Mouse (Mus musculus) heart, embryonic 15.5 days (tissue): ENCODE measurements around the gene Slc25a16. TPM values are rescaled to one million over a fixed set of nuclear protein-coding genes. Genes with fewer than 3 reads are reported as not detected.
"Not testable (repeated sequence)": the region's sequence is repeated elsewhere in the genome, so short reads cannot be mapped to it uniquely, and the experiment has no call there.

Experiments
- ATAC-seq: fragments of 200-750 bp; cut with Nextera tagmentation; replicated peaks from 2 replicates; pipeline ENCODE4 v1.8.0; 2017; ENCODE audit warnings: low read depth, moderate TSS enrichment; ENCODE audit not compliant: insufficient number of reproducible peaks, insufficient read depth, low FRiP score
- H3K27ac ChIP-seq: fragments of 300-500 bp; sonication (generic); 2 replicates; pipeline ENCODE4 v1.5.1; 2015; ENCODE audit warnings: mild to moderate bottlenecking, inconsistent platforms
- H3K27me3 ChIP-seq: fragments of 300-500 bp; sonication (generic); 2 replicates; pipeline ENCODE4 v1.6.1; 2015; ENCODE audit warnings: inconsistent platforms
- H3K36me3 ChIP-seq: fragments of 300-500 bp; sonication (generic); 2 replicates; pipeline ENCODE4 v1.6.1; 2015; ENCODE audit warnings: mild to moderate bottlenecking, inconsistent platforms
- H3K4me1 ChIP-seq: fragments of 300-500 bp; sonication (generic); replicated peaks from 2 replicates; pipeline ENCODE4 v1.6.1; 2015; ENCODE audit warnings: inconsistent platforms
- H3K4me2 ChIP-seq: fragments of 300-500 bp; sonication (generic); 2 replicates; pipeline ENCODE4 v1.6.1; 2015; ENCODE audit warnings: inconsistent platforms, mild to moderate bottlenecking, moderate library complexity
- H3K4me3 ChIP-seq: fragments of 300-500 bp; sonication (generic); 2 replicates; pipeline ENCODE4 v1.5.1; 2015; ENCODE audit warnings: mild to moderate bottlenecking, inconsistent platforms
- H3K9ac ChIP-seq: fragments of 300-500 bp; sonication (generic); 2 replicates; pipeline ENCODE4 v1.6.1; 2015; ENCODE audit warnings: mild to moderate bottlenecking, inconsistent platforms
- H3K9me3 ChIP-seq: fragments of 300-500 bp; sonication (generic); replicated peaks from 2 replicates; pipeline ENCODE4 v1.6.1; 2016; ENCODE audit warnings: inconsistent platforms
- WGBS: fragments of 180-500 bp; shearing (Covaris S2); methylation state at CpG from one replicate; pipeline ENCODE4 v1.1.7; 2015; ENCODE audit warnings: mixed read lengths; 5-methylcytosine and 5-hydroxymethylcytosine counted together
- polyA plus RNA-seq: library from polyadenylated mRNA; unstranded; fragments of >200 nt; fragmentation: Nextera tagmentation; extraction: Ambion mirVana; gene quantifications from 2 replicates; pipeline ENCODE4 v1.2.1, GENCODE M21; 2015

Gene Slc25a16
- polyA plus RNA-seq, 1 experiment from 2014 or later, result 12.0 TPM

- WGBS, result 81% methylated on average over 7 of the region's 7 CpGs
- no peak for ATAC-seq
These were observed 14.1 kb upstream of the Slc25a16 start for GRCm38 (mm10) chr10:62906336-62906735.

GRCm38 (mm10) chr10:62908896-62909295 is 11.5 kb upstream of the Slc25a16 start, which contains the start of gene Tet1:
Gene Tet1, minus strand, starts transcription at chr10:62908996.
- H3K9ac ChIP-seq, H3K4me1 ChIP-seq, H3K27ac ChIP-seq, H3K9me3 ChIP-seq, H3K36me3 ChIP-seq, H3K27me3 ChIP-seq, H3K4me3 ChIP-seq, H3K4me2 ChIP-seq, ATAC-seq: not testable (repeated sequence)
- WGBS, result no CpG with 5 or more reads among the region's 1 CpGs

More at GRCm38 (mm10) chr10:62906336-62906735, 14.1 kb upstream of the Slc25a16 start:
- Histone ChIP-seq H3K9me3 (no peaks in the 10 kb centered on the region), H3K4me2 (no peak overlapping the region), H3K4me3 (no peak overlapping the region), H3K27me3 (no peaks in the 10 kb centered on the region), H3K27ac (no peak overlapping the region), H3K4me1 (no peaks in the 10 kb centered on the region), H3K36me3 (no peaks in the 10 kb centered on the region), H3K9ac (no peak overlapping the region)

GRCm38 (mm10) chr10:62911120-62911519 is 9.3 kb upstream of the Slc25a16 start:
- H3K4me2 ChIP-seq, result no peak overlapping the region
- 69% methylated on average over 2 of the region's 2 CpGs for WGBS
- H3K36me3 ChIP-seq, result no peaks in the 10 kb centered on the region
- no peaks in the 10 kb centered on the region for H3K9me3 ChIP-seq
- H3K4me3 ChIP-seq, result no peak overlapping the region
- no peak overlapping the region for H3K9ac ChIP-seq
- no peaks in the 10 kb centered on the region for H3K4me1 ChIP-seq
- no peak for ATAC-seq
- no peaks in the 10 kb centered on the region for H3K27me3 ChIP-seq
- no peak overlapping the region for H3K27ac ChIP-seq

GRCm38 (mm10) chr10:62918985-62919384 is 1.4 kb upstream of the Slc25a16 start:
- no peak overlapping the region for H3K4me3 ChIP-seq
- H3K4me2 ChIP-seq, result no peak overlapping the region
- no peak overlapping the region for H3K27ac ChIP-seq
- ATAC-seq, result no peak
- 62% methylated on average over 3 of the region's 3 CpGs for WGBS
- H3K4me1 ChIP-seq, result peaks cover 16% of the 10 kb centered on the region
- H3K27me3 ChIP-seq, result no peaks in the 10 kb centered on the region
- H3K36me3 ChIP-seq, result no peaks in the 10 kb centered on the region
- no peaks in the 10 kb centered on the region for H3K9me3 ChIP-seq
- no peak overlapping the region for H3K9ac ChIP-seq

- WGBS, result under 1% methylated on average over 29 of the region's 29 CpGs
These were observed 328 bp downstream of the Slc25a16 start for GRCm38 (mm10) chr10:62920766-62921156.

GRCm38 (mm10) chr10:62924096-62924635 is 3.7 kb downstream of the Slc25a16 start:
- H3K9me3 ChIP-seq, result no peaks in the 10 kb centered on the region
- no peak overlapping the region for H3K4me3 ChIP-seq
- no peaks in the 10 kb centered on the region for H3K27me3 ChIP-seq
- peaks cover 16% of the 10 kb centered on the region for H3K4me1 ChIP-seq
- H3K4me2 ChIP-seq, result no peak overlapping the region
- H3K36me3 ChIP-seq, result peaks cover 11% of the 10 kb centered on the region
- 91% methylated on average over 4 of the region's 4 CpGs for WGBS
- H3K27ac ChIP-seq, result no peak overlapping the region
- H3K9ac ChIP-seq, result no peak overlapping the region
- ATAC-seq, result no peak

More at GRCm38 (mm10) chr10:62920766-62921156, 328 bp downstream of the Slc25a16 start:
- Histone ChIP-seq H3K27ac (peak overlapping the region; percentile 91), H3K4me1 (peaks cover 16% of the 10 kb centered on the region), H3K27me3 (no peaks in the 10 kb centered on the region), H3K9ac (peak overlapping the region; percentile 94), H3K4me2 (peak overlapping the region; percentile 91), H3K9me3 (no peaks in the 10 kb centered on the region), H3K4me3 (peak overlapping the region; percentile 90), H3K36me3 (no peaks in the 10 kb centered on the region)
- ATAC-seq, result peak; percentile 63

GRCm38 (mm10) chr10:62932381-62932780 is 11.9 kb downstream of the Slc25a16 start:
- peaks cover 34% of the 10 kb centered on the region for H3K36me3 ChIP-seq
- H3K9ac ChIP-seq, result no peak overlapping the region
- no peaks in the 10 kb centered on the region for H3K4me1 ChIP-seq
- H3K27ac ChIP-seq, result no peak overlapping the region
- no peak overlapping the region for H3K4me2 ChIP-seq
- no peaks in the 10 kb centered on the region for H3K27me3 ChIP-seq
- H3K4me3 ChIP-seq, result no peak overlapping the region
- H3K9me3 ChIP-seq, result no peaks in the 10 kb centered on the region
- no peak for ATAC-seq
- WGBS, result 89% methylated on average over 1 of the region's 1 CpGs

- Histone ChIP-seq H3K4me3 (no peak overlapping the region), H3K9ac (no peak overlapping the region), H3K27ac (no peak overlapping the region), H3K4me2 (no peak overlapping the region), H3K27me3 (no peaks in the 10 kb centered on the region), H3K4me1 (peaks cover 4% of the 10 kb centered on the region; the same call in 1 of the 2 replicates), H3K9me3 (no peaks in the 10 kb centered on the region), H3K36me3 (peaks cover 21% of the 10 kb centered on the region)
- 80% methylated on average over 10 of the region's 10 CpGs for WGBS
- ATAC-seq, result no peak
These were observed 24.6 kb downstream of the Slc25a16 start for GRCm38 (mm10) chr10:62944975-62945580.

- H3K36me3 ChIP-seq, result peaks cover 24% of the 10 kb centered on the region
These were observed 26.5 kb downstream of the Slc25a16 start, which contains the start of gene Dna2 for GRCm38 (mm10) chr10:62946738-62947471. Gene Dna2, plus strand, starts transcription at chr10:62947026.

GRCm38 (mm10) chr10:62948551-62948950 is 28.1 kb downstream of the Slc25a16 start:
- H3K4me2 ChIP-seq, result no peak overlapping the region
- WGBS, result 90% methylated on average over 7 of the region's 7 CpGs

More at GRCm38 (mm10) chr10:62946738-62947471, 26.5 kb downstream of the Slc25a16 start, which contains the start of gene Dna2:
- Histone ChIP-seq H3K4me1 (peaks cover 4% of the 10 kb centered on the region; the same call in 1 of the 2 replicates), H3K4me3 (peak within 1 kb of the TSS; percentile 65), H3K27ac (peak within 1 kb of the TSS; percentile 83), H3K27me3 (no peaks in the 10 kb centered on the region), H3K4me2 (peak within 1 kb of the TSS; percentile 79), H3K9me3 (no peaks in the 10 kb centered on the region), H3K9ac (peak within 1 kb of the TSS; percentile 73)
- under 1% methylated on average over 68 of the region's 68 CpGs for WGBS
- ATAC-seq, result peak; percentile 87

GRCm38 (mm10) chr10:62963956-62964355 is 43.5 kb downstream of the Slc25a16 start:
- no peak for ATAC-seq
- H3K36me3 ChIP-seq, result peaks cover 79% of the 10 kb centered on the region
- no peaks in the 10 kb centered on the region for H3K27me3 ChIP-seq
- no peak overlapping the region for H3K4me3 ChIP-seq
- no peak overlapping the region for H3K9ac ChIP-seq
- no peak overlapping the region for H3K4me2 ChIP-seq
- H3K27ac ChIP-seq, result no peak overlapping the region
- no peaks in the 10 kb centered on the region for H3K4me1 ChIP-seq
- WGBS, result 89% methylated on average over 7 of the region's 7 CpGs
- no peaks in the 10 kb centered on the region for H3K9me3 ChIP-seq

More at GRCm38 (mm10) chr10:62948551-62948950, 28.1 kb downstream of the Slc25a16 start:
- H3K27me3 ChIP-seq, result no peaks in the 10 kb centered on the region
- H3K4me1 ChIP-seq, result peaks cover 4% of the 10 kb centered on the region; the same call in 1 of the 2 replicates
- H3K9ac ChIP-seq, result no peak overlapping the region
- H3K27ac ChIP-seq, result no peak overlapping the region
- no peak overlapping the region for H3K4me3 ChIP-seq
- no peak for ATAC-seq
- H3K9me3 ChIP-seq, result no peaks in the 10 kb centered on the region
- peaks cover 19% of the 10 kb centered on the region; the same call in 1 of the 2 replicates for H3K36me3 ChIP-seq
